Mouse (Mus musculus) left cerebral cortex, adult 9 months (tissue): ENCODE data around the gene Rtn4r.

Experiments
- DNase-seq, 2 experiments: peaks; one replicate each; pipeline ENCODE4 v3.0.0; 2022; ENCODE audit warnings: low spot score in 2 of 2

Gene Rtn4r

DNA sequence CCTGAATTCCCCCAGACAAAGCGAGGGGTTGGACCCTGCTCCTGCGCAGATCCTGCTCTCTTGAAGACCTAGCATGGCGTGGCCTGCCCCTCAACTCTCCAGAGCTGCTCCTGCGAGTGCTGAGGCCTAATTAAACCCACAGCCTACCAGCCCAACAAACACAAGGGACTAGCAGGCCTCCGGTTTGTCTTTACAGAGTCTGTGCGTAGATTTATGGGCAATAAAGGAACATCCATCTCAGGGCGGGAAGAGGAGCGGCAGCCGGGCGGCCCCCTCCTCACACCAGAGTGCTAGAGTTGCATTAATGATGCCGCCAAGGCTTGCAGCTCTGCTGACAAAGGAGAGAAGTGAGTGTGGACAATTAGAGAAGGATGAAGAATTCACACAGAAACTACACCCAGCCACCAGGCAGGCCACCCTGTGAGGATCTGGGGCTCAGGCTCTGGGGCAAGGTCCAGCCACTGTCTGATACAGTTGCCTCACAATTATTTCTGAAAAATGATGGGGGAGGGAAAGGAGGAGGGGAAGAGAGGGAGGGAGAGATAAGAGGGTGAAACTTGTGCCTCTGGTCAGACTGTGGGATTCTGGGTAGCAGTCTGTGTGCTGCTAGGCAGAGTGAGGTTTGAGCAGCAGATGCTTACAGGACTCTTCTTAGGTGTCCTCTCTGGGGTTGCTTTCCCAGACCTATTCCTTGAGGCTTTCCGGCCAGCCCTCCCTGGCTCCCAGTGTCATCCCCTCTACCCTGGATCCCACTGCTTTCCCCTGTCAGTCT, 29.3 kb downstream of the Rtn4r start:
- no peak for DNase-seq

DNA sequence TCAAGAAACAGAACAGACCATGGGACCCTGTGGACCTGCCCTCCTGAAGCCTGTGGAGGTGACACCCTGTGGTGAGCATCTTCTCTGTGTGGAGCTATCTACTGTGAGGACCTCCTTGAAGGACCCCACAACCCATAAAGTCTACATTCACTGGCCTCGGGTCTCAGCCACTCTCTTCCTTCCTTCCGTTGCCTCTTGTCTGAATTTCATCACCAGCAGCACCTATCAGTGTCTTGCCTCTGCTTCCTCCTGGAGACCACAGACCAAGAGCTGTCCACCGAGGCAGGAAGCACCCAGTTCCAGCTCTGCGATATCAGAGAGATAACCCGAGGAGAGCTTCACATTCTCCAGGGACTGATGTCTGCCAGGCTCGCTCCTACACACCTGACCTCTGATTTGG, 31.8 kb downstream of the Rtn4r start:
- DNase-seq, result no peak

DNA sequence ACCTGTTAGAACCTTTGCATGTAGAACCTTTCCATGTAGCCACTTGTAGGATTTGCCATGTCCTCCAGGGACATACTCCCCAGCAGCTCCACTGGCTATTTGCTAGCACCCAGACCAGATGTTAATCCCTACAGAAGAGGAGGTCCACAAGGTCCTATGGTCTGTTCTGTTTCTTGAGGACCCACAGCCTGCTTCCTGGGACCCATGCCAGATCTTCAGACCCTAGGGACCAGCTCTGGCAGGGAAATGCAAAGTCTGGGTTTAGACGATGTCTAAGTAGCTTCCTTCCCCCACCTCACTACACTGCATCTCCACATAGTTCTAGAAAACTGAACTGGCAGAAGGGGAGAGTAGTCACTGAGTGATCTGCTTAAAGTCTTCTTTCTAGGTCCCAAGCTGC, 32.3 kb downstream of the Rtn4r start:
- no peak for DNase-seq

DNA sequence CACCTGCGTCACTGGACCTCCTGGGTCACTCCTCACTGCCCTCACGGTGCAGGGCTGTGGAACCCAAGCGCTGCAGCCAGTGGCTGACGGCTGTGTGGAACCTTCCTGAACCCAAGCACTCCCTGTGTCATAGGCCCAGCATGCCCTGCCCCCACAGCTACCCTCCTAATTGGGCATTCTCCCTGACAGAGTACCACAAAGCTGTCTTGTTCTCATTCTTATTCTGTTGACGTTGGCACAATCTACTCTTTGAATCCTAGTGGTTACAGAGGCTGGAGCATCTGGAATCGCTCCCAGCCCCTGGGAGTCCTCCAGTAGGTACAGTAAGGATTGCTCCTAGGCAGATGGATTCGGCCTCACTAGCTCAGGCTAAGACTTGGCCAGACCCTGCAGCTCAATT, 33.1 kb downstream of the Rtn4r start:
- DNase-seq, result no peak

DNA sequence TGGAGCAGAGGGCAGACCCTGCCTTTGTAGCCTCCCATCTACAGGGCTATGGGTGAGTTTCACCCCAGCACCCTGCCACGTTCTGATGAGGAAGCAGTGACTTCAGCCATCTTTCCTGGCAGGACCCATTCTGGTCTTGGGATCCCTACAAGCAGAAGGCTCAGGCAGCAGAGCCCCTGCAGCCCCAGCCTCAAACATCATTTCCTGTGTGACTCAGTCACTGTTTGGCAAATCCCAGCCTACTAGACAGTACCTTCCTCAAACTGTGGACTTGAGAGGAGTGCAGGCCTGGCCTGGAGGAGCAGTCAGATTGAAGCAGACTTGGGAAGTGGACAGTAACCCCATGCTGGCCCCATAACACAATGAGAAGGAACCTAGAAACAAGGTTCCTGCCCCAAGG, 33.7 kb downstream of the Rtn4r start:
- no peak for DNase-seq

DNA sequence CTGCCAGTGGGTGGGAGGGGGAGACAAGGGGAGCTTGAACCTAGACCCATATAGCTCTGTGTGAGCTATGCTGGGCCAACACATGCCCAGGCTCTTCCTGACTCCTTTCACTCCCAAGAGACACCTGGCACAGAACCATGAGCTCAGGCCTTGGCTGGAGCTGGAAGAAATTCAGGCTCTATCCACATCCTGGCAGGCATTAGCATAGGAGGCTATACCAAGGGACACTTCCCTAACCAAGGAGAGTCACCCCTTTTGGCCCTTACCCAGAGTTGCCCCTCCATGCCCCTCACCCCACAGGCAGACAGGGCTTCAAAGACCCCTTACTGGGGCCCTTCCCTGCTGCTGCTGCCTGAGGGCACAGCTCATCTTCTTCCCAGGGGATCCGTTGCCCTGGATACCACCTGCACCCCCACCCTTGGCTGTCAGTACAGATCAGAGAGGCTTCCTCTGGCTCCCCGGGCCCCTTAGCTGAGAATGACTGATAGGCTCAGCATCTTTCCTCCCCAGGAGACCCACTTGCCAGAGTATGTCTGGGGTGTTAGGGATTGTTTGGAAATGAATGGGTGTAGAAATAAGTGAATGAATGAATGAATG, 37.3 kb downstream of the Rtn4r start:
- DNase-seq, result no peak

DNA sequence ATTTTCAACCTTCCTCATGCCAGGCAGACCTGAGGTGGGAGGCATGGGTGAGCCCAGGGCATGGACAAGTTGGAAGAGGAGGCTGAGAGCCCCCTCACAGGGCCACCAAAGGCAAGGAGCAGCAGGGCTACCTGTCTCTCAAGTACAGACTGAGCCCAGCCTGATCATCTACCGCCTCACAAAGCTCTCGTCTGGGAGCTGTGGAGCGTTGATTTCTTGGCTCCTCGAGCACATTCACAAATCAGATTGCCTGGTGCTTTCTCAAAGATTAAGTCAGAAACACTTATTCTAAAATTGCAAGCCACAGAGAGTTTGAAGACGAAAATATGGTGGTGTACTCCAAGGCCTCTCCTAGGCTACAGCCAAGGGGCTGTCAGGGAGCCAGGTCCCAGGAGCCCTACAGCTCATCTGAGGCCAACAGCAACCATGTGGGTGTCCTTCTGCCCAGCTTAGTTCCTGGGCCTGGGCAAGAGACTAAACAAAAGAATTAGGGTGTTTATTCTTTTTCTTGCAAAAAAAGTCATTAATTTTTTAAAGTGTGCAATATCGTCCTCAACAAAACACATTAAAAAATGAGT, 39.3 kb downstream of the Rtn4r start:
- no peak for DNase-seq

DNA sequence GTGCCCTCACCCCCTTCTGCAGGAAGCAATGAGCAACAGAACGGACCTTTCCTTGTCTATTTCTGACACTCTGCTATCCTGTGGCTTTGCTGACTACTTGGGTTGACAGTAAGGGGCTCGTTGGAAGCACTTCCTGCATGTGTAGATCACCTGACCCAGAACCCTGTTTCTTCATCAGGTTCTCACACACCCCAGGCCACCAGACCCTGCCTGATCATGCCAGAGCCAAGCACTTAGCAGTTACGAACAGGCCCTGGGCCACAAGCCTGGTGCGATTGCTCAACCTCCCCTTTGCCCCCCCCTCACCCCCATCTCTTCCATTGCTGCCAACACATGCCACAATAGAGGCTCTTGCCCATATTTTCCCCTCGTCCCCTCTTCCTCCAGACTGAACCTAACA, 41.7 kb downstream of the Rtn4r start:
- DNase-seq, result no peak

DNA sequence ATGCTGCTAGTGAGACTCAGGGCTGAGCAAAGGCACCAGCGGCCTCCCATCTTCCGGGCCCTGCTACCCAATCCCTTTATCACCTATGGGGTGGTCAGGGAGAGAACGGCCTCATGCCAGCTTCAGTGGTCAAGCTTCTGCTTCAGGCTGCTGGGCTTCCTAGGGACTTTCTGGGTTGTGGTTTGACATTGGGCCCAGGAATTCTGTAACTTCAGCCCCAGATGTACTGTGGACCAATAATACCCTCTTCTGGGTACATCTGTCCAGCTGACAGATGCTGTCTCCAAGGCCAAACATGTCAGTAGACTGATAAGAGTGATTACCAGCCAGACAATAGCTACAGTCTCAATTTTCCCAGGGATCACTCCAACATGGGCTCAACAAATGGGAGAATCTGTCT, 42.3 kb downstream of the Rtn4r start:
- DNase-seq, result no peak

DNA sequence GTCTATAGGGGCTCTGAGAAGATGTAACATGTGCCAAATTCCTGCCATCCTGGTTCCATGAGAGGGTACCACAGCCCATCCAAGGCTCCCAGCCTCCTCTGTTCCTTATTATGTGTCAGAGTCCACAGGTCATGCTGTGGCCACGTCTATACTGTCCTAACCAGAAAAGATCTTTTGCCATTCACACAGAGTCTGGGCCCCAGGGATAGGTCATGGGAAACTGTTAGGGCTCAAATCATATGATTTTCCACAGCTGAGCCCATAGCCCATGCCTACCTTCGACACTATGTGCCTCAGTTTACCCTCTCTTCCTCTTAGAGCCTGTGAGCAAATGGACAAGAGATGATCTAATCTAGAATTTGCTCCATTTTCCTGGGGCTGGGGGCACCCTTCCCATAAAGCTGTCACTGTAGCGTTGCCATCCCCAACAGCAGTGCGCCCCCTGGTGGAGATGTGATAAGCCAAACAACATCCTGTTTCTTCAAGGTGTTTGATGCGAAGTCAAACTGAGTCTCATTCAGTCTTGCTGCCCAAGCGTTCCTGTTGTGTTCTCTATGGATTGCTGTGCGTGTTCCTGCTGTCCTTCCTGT, 44.9 kb downstream of the Rtn4r start:
- peak in 1 of 2 experiments; percentile 85 for DNase-seq

DNA sequence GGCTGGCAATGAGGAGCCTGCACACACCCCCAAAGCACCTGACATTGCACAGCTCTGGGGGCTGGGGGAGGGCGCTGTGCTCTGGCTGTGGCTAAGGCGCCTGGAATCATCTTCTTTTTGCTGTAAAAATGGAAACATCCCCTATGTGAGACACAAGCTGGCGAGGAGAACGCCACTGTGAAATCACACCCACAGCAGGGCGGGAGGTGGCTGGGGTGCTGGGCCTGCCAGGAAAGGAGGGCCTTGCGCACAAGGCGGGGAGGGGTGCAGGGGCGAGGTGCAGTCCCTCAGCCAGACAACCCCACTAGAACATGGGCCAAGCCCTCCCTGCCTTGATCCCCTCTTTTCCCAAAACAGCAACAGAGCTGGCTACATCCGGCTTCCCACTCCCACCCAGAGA, 45.8 kb downstream of the Rtn4r start:
- peak; percentile 79 to 89 for DNase-seq

DNA sequence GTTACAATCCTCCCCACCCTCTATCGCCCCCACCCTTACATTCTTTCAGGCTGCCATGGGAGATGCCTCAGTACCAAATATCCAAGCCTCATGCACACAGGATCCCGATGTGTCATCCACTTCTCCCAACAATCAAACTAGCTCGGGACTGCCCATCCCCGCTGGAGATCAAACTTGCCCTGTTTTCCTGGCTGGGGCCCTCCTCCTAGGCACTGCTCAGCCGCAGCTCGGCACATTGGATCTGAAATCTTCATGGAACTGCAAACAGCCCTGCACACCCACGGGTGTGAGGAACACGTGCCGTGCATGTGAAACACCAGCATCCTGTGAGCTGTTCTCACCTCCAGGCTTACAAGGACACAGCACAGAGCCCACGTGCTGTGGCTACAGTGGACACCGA, 46.3 kb downstream of the Rtn4r start:
- DNase-seq, result peak; percentile 65 to 84

DNA sequence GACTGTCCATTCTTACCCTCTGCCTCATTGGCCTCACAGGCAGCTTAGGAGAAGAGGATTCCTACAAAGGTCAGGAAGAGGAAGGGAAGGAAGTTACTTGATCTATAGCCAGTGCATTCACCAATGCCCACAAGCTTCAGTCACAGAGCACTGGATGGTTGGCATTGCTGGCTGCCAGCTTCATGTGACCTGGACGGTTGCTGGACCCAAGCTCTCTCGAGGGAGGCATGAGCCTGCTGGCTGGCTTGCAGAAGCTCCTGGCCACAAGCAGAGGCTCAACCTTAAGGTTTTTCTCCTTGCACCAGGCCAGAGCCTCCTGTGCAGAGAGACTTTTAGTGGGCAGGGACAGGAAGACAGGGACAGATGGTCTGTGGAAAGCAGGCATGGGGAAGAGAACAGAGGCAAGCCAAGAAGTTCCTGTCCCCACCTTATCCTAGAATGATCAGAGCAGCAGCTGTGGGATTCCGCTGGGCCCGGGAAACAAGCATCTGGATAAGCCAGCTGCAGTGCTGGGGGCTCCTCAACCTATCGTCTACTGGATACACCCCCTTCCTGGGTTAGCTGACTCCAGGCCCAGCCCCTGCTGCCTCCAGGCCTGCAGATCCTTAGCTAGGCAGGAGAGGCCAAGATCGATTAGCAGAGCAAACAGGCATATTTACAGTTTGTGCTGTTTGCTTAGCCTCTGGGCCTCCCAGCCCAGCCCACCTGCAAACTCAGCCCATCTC, 48.5 kb downstream of the Rtn4r start:
- DNase-seq, result peak in 1 of 2 experiments; percentile 39

DNA sequence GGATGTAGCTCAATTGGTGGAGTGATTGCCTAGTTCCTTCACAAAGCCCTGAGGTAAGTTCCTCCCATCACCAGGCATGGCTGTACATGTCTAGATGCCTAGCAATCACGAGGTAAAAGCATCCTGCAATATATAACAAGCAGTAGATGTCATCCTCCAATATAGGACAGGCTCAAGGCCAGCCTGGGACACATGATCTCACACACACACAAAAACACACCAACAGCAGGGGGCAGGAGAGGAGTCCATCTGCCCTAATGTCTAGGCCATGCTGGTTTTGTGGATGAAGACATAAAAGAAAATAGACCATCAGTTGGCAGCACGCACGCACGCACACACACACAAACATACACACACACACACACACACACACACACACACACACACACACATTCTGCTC, 49.3 kb downstream of the Rtn4r start:
- no peak for DNase-seq

DNA sequence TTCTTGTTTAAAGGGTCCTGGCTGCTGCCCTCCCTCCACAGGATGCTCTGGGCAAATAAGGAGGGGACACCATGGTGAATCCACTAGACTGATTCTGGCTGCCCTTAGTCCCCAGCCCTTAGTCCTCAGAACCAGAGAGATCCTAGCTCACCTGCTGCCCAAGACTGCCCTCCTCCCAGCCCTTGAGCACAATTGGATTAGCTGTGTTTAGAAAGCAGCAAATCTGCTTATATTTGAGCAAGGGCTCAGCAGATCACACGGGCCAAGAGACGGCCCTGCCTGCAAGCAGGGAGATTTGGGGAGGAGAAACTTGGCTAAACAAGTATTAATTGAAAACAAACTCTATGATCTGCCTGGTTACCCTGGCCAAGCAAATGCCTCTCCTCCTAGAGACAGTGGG, 52.1 kb downstream of the Rtn4r start:
- no peak for DNase-seq

DNA sequence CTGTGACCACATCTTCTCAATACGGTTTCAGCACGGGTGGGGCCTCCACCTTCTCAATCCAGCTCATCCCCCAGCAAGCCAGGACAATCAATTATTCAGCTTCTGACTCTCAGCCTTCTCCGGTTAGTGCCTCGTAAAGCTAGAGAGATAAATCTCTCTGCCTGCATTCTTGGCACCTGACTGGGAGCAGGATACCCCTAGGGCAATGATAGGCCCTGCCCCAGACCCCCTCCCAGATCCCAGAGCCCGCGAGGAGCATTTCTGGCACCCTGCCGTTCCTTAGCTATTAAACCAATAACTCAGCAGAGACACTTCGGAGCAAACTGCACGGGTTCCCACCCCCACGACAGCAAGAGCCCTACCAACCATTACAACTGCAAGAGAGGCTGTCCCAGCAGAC, 54.0 kb downstream of the Rtn4r start:
- no peak for DNase-seq

DNA sequence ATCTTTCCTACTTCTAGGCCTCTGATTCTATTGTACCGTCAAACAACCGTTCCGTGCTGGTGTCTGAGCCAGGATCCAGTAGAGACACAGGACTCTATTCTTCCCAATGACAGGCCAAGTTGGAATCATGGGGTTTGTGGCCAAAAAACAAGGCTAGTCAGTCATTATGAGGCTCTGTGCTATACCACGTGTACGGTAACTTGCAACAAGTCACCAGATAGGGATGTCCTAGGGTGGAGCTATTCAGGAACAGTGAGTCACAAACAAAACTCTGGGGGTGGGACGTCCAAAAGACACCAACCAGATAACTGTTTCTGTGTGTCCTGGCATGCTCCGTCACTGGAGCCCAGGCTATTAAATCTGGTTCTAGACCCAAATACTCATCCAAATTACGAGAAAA, 55.3 kb downstream of the Rtn4r start:
- no peak for DNase-seq

DNA sequence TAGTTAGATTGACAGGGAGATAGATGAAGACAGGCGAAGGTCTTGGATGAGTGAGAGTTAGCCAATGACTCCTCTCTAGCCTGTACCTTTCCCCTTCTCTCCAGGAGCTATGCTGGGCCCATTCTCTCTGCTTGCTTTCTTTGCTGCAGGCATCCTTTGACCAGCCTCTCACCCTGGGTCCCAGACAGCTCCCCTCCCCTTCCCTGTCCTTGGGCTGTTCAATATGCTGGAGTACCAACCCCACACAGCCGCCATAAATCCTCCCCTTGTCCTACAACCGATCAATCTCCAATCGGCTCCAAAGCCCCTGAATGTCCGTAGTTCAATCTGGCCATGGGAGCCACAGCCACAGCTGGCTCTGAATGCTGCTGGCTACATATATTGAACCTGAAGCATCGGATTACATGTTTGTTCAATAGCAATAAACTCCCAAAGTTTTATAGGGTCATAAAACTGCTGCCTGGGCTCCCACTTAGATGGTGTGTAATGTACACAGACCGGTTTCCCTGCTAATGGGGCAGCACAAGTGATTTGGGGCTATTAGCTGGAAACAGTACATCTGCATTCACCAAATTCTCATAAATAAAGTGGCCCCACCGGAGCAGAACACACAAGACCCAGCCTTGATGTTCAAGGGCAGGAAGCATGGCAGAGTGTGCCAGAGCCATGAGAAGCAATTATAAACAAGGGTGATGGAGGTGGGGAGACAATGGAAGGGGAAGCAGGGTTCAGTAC, 58.4 kb downstream of the Rtn4r start:
- no peak for DNase-seq

DNA sequence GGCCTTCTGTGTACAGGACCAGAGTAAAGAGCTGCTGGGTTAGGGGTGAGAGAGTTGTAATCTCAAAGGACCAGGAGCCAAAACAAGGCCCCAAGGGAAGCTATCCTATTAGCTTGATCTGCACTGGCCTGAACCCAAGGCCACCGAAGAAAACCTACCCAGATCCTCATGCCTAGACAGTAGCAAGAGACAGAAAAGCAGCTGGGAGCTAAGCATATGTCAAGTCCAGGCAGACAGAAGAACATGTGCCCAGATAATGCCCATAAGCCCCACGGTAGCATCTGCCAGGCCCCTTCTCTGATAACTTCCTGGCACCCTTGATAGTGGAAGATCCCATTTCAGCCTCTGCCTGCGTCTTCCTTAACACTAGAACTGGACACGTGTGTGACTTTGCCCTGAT, 59.4 kb downstream of the Rtn4r start:
- DNase-seq, result no peak

DNA sequence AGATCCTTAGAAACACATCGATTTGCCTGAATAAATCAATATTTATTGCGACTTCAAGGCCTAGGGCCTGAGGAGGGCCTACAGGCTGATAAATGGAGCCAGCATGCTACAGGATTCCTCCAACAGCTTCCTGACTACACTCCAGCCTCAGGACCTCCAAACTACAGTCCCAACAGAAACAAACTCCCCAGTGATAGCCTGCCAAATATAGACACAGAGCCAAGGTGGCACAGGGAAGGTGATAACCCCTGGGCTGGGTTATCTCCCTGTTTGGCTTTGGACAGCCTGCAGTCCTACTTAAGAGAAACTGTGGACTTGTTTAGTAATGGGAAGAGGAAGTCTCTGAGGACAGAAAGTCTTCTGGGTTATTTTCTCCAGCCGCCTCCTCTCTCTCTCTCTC, 59.8 kb downstream of the Rtn4r start:
- DNase-seq, result no peak

DNA sequence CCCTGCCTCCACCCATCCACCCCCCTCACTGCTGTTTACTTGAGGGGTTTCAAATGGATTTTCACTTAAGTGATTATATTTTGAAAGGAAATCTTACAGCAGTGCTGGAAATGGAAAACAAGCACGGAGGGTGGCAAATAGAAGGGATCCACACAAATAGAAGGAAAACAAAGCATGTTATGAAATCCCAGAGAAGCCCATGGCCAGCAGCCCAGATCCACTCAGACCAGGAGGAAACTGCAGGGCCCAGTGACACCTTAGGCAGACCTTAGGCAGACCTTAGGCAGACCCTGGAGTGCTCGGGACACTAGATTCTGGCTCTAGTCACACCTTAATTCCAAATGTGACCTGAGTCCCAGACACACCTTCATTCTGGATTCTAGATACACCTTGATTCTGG, 63.6 kb downstream of the Rtn4r start:
- DNase-seq, result no peak
